Mouse (Mus musculus) retina, postnatal 7 days (tissue): ENCODE data around the gene Tmem62.
"Not testable (repeated sequence)": the region's sequence is repeated elsewhere in the genome, so short reads cannot be mapped to it uniquely, and the experiment has no call there.

Source experiments
- DNase-seq: peaks from one replicate; pipeline ENCODE4 v3.0.0-alpha.2; 2012; ENCODE audit warnings: low read depth, low spot score

Gene Tmem62

DNA sequence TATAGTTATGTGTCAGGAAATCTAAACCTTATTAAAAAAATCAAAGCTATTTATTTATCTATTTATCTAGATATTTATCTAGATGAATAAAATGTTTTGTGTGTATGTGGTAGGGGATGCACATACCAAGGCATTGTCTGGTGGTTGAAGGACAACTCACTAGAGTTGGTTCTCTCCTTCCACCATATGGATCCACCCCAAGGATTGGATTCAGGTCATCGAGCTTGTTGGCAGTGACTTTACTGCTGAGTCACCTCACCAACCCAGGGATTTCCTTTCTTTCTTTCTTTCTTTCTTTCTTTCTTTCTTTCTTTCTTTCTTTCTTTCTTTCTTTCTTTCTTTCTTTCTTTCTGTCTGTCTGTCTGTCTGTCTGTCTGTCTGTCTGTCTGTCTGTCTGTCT is 19.8 kb downstream of the Tmem62 start:
- DNase-seq, result not testable (repeated sequence)

DNA sequence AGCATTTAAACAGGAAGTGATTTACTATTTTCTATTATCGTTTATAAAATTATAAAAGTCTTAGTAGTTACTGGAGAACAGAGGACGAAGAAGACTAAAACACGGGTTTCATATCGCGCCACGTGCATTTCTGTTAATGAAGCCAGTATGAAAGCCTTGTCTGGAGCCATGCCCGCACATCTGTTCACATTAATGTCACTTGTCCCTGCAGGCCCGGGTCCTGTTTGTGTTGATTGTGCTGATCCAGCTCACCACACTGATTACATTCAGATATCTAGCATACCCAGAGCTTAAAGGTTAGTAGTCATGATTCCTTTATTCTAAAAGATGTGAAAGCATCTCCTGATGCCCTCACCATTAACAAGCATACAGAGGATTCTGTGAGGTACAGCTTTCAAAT is 22.0 kb downstream of the Tmem62 start:
- DNase-seq, result no peak

DNA sequence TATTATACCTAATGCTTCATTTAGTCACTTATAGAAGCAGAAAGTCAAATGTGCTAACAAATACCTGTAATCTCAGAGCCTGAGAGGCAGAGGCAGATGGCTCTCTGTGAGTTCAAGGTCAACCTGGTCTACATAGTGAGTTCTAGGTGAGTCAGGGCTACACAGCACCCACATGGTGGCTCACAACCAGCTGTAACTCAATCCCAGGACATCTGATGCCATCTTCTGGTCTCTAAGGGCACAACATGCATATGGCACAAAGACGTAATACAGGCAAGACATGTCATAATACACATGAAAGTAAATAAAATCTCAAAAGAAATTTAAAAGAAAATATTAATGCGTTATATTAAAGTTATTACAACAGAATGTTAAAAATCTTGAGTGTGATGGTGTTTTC is 26.8 kb downstream of the Tmem62 start:
- no peak for DNase-seq

DNA sequence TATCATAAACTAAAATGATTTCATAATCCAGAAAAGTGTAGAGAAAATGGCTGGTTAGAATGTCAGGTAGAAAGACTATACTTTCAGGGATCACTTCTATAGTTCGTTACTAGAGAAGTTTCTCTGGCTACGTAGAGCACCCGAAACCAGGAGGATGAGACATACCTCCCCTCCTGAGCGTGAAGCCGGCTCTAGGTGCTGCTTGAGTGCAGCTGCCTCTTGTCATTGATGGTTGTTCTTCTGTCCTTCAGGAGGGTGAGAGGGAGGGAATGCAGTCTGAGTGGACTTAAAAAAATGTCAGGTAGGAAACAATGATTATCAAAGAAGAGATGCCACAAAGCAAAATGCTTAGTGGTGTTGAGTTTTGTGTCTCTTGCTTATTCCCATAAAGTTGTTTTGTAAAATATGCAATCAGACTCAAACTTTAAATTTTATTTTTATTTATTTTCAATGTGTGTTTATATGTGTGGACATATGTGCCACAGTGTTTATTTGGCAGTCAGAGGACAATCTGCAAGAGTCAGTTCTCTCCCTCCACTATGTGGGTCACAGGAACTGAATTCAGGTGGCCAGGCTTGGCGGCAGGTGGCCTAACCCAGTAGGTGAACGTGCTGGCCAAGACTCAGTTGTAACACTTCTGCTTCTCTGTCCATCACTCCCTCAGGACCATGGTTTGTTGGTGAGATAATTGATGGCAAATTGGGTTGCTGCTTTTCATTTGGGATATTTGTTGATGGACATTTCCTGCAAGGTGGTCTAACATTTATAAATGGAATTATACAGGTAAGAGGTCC is 27.4 kb downstream of the Tmem62 start:
- no peak for DNase-seq

DNA sequence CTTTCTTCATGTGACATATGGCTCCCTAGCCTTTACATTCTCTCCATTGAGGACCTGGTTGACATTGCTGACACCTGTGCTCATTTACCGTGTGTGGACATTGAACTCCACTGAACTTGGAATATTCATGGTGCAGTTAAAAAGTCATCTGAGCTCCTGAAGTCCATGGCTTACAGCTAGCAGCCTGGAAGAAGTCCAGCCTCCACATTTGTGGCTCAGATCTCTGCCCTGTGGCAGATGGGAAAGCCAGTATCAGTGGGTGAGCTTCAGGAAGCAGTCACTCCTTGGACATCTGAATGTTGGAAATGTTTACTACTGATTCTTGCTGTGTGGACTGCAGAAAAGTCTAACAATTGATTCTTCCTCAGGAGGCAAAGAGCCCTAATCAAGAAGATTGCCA is 30.2 kb downstream of the Tmem62 start:
- no peak for DNase-seq

DNA sequence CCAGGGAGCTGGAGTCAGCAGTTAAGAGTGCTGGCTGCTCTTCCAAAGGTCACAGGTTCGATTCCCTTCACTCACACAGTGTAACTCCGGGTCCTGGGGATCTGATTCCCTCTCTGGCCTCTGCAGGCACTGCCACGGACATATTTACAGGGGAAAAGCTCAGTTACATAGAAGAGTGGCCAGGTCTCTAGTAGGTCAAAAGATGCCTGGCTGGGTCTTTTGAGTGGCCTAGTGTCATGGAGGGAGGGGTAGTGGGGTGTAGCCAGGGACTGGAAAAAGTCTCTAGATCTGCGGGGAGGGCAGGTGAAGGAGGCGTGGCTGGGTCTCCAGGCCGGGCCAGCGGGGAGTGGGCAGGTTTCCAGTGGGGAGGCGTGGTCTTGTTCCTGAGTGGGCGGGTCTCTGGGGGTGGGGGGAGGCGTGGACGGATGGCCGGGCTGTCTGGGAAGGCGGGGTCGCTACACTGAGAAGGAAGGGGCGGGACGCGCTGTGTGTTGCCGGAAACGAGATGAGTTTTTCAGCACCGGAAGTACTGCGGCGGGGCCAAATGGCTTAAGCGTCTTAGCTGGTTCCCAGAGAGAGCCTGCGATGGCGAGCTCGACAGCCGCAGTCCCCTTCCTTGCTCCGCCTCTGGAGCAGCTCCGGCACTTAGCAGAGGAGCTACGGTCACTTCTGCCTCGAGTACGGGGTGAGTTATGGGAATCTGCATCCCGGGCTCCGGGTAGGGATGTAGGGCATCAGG is 31.3 kb downstream of the Tmem62 start, which contains the start of gene Ccndbp1:
Gene Ccndbp1 (plus strand): TSS at position 479 of the 739 bp plus-strand sequence.
- peak; percentile 92 for DNase-seq

DNA sequence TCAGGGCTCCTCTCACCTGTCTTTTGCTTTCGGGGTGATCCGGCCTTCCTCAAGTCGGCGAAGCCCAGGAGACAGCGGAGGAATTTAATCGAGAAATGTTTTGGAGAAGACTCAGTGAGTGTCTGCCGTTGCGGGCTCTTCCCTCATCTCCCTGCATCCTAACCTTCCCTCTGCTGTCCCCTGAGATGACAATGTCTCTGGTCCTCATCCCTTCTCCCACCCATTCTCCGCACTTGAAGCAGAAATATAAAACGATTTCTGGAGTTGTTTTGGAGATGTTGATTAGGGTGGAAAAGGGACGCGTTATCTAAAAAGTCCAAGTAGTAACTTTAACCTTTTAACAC is 31.8 kb downstream of the Tmem62 start:
- no peak for DNase-seq

DNA sequence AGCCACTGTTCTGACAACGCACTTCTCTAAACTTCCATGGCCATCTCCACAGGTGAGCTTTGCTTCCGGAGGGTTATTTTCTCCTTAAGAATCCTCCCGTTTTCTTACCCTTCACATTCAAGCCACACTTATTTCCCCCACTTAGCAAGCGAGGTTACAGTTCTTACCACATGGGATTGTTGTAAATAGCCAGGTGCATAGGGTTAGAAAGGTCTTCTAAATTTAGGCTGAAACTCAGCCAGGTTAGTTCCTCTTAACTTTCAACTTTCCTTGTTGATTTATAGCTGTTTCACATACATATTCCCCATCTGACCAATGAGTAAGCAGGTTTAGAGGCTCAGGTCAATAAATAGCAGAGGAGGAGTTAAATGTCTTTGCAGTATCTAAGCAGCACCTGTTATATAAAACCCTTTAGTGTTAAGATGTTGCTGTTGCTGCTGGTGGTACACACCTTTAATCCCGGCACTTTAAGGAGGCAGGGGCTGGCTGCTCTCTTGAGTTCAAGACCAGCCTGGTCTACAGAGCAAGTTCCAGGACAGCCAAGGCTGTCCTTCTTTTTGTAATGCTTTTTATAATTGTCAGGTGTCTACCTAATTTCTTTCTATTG is 32.4 kb downstream of the Tmem62 start:
- no peak for DNase-seq

DNA sequence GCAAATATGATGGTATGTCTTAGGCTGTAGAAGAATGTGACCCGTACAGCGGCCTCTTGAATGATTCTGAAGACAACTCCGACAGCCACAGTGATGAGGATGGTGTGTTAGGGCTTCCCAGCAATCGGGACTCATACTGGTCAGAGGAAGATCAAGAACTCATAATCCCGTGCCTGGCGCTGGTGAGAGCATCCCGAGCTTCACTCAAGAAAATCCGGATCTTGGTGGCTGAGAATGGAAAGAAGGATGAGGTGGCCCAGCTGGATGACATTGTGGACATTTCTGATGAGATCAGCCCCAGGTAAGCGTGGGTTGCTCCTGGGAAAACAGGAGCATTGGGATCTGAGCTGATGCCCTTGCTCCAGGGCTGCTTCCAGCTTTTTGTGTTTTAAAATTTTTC is 35.9 kb downstream of the Tmem62 start:
- DNase-seq, result no peak

DNA sequence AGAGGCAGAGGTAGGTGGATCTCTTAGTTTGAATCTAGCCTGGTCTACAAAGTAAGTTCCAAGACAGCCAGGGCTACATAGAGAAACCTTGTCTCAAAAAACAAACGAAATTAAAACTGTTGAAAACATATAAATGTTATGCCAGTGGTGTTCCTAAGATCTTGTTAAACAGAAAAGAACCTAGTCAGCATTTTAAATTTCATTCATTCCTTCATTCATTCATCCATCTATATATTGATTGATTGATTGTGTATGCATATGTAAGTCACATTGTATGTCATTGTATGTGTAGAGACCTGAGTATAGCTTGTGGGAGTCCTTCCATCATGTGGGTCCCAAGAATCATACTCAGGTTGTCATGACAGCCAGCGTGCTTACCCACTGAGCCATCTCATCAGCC is 38.7 kb downstream of the Tmem62 start:
- no peak for DNase-seq

DNA sequence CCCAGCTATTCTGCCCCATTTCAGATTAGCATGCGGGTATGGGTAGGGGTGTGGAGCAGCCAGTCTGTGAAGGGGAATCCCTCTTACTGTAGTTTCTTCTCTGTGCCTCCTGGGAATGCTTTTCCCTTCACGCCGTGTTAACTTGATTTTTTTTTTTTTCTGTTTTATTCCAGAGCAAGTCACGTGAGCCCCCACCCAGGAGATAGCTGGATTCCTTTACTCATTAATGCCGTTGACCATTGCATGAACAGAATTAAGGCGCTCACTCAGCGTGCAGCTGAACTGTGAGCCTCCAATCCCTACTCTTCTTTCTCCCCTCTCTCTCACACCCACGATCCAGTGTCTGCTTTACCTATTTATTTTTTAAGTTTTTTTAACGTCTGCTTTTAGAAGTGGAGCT is 39.4 kb downstream of the Tmem62 start:
- DNase-seq, result no peak

DNA sequence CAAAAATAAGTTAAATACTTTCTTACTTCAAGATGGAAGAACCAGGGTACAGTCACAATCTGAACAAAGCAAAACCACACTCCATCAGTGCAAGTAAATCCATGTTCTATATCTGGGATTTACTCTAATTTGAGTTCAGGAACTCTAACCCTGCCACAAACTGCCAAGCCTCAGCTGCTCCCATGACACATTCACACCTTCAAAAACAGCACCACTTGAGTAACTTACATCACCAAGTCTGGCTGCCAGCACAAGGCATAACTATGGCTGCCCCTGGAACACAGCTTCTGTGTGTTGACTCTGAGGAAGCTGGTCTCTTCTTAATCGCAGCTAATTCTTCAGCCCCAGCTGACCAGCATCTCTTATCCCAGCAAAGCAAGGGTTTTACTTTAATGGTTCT is 40.3 kb downstream of the Tmem62 start:
- DNase-seq, result no peak

DNA sequence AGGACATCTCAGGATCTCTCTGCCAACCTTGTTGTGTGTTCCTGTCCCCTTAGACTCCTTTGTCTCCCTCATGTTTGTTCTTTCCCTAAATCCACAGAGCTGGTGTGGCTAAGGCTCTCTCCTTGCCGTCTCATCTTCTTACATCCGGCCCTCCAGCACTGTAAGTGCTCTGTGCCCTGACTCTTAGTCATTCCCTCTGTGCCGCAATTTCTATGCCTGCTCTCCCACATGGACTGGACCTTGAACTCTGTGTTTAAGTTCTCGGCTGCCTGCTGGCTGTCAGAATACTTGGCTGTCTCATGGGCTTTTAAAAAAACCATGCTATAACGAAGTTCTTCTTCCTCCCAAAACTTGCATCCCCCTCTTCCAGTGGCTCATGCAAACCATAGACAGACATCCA is 46.1 kb downstream of the Tmem62 start:
- no peak for DNase-seq

DNA sequence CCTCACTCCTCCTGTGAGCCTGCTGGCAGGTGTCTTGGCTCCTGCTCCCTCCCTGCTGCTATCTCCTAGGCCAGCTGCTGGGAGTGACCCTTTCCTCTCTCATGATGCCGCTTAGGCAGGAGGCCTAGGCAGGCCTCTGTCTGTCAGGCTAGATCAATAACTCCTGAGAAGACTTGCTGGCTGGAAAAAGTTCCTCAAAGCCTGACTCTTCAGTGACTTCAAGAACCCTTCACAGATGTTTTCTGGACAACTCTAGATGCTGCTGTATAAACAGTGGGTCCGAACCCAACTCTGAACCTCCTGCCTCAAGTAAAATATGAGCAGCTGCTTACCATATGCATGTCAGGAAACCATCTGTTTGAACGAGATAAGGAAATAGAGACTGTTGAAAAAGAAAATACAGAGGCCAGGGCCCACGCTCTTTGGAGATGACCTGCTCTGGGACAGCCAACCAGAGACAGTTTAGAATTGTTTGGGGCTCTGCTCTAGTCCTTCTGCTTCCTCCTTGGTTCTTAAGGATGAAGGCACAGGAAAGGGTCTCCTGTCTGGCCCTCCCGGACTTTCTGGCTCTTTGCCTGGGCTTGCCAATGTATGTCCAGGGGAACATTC is 60.0 kb downstream of the Tmem62 start, which contains the start of gene Epb42:
Gene Epb42 (minus strand): TSS at position 340 of the 609 bp plus-strand sequence.
- DNase-seq, result no peak

DNA sequence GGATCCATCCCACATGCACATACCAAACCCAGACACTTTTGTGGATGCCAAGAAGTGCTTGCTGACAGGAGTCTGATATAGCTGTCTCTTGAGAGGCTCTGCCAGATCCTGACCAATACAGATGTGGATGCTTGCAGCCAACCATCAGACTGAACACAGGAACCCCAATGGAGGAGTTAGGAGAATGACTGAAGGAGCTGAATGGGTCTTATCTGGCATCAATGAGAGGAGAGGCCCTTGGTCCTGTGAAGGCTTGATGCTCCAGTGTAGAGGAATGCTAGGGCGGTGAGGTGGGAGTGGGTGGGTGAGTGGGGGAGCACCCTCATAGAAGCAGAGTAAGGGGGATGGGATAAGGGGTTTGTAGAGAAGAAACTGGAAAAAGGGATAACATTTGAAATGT is 62.0 kb downstream of the Tmem62 start:
- DNase-seq, result not testable (repeated sequence)

DNA sequence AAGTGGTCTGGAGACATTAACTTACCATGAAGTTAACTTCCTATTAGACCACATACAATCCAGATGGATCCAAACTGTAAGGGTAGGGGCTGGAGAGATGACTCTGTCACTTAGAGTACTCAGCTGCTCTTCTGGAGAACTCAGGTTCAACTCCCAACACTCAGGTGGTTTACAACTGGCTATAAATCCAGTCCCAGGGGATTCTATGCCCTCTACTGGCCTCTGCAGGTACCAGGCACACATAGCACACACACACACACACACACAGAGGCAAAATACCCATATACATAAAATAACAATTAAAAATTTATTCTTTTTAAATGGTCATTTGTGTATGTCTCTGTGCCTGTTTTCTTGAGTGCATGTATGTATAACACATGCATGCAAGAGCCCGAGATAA is 62.6 kb downstream of the Tmem62 start:
- no peak for DNase-seq

DNA sequence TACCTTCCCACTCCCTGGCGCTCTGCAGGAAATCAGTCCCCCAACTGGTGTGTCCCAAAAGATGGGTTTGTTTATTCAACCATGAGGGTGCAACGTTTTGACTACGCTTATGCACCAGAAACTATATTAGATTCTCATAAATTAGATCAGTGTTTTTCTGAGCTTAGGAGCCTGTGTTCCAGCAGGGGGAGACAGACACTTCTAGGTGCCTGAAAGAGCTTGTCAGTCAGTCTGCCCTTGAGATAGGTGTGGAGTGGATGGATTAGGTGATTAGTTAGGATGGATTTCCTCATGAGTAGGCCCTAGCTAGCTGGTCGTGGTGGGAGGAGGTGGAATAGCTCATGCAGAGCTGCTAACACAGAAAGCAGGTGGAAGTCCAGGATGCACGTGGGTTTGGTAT is 64.3 kb downstream of the Tmem62 start:
- DNase-seq, result peak; percentile 17

DNA sequence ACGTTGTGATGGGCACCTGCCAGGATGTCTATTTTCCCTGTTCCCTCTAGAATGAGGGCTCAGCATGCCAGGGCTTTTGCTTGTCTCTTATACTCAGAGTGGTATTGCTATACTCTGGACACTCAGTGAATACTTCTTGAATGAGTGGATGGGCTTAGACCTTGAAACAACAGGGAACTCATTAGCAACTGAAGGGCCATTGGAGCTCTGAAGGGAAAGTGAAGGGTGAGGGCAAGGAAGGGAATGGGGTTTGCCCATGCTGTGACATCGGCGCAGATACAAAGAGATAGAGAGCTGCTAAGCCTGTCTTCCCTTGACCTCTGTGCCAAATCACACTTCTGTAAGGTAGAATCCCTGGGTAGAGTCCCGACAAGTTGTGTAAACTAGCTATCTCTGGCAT is 68.8 kb downstream of the Tmem62 start:
- no peak for DNase-seq

DNA sequence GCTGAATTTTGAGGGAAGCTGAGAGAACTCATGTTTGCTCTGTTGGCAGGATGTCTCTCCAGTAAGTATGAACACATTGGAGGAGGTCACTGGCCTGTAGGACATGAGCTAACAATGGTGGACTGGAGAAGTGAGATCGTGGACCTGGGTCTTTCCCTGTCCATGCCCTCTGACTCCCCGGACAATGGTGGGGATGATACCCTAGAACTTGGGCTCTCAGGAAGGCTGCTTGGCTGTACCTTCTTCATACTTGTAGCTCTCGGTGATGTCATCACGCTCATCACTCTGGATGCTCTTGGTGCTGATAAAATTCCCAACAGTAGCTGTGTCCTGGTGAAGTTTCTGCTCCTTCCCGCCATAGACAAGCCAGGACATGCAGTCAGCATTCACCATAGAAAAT is 75.4 kb downstream of the Tmem62 start:
- no peak for DNase-seq

DNA sequence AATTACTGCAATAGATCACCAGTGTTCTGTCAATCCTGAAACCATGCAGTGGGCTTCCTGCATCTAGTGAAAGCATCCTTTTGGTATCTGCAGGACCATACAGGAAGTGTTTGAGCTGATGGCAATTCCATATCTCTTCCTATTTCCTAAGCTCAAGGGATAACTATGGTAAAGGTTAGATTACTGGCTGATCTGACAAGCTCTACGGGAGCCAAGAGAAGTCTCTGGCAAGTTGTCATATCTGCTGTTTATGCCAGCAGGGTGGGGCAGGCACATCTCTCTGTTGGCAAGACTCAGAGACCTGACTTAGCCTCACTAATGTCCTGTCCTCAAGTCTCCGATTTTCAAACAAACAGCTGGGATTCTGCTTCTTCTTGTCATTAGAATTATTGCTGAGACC is 77.2 kb downstream of the Tmem62 start:
- no peak for DNase-seq

DNA sequence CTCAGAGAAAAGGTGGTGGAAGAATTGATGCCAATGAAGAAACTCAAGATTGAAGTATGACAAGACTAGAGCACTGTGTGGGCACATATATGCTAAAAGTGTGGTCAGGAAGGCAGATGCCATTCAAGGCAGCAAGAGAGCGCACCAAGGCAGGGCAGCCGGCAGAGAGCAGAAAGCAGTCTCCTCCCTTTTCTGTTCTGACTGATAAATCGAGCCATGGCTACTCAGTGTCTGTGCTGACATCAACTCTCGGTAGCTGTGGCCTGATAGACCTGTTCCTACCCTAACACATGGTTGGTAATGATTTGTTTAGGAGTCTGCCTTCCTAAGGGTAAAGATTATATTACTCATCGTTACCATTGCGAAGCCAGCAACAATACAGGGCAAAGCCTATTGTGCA is 79.1 kb downstream of the Tmem62 start:
- no peak for DNase-seq
